Mouse (Mus musculus) intestine, embryonic 14.5 days (tissue): Measurements from ENCODE around the gene Capn9. TPM values are rescaled to one million over a fixed set of nuclear protein-coding genes. Genes with fewer than 3 reads are reported as not detected.

Source experiments
- ATAC-seq: fragments of 200-750 bp; cut with Nextera tagmentation; replicated peaks from 2 replicates; pipeline ENCODE4 v1.8.0; 2017; ENCODE audit warnings: low read depth, moderate number of reproducible peaks, moderate TSS enrichment, moderate library complexity; ENCODE audit not compliant: low FRiP score, low TSS enrichment
- DNase-seq: peaks from one replicate; pipeline ENCODE4 v3.0.0-alpha.2; 2018; ENCODE audit warnings: low spot score
- H3K27ac ChIP-seq: fragments of 300-500 bp; sonication (generic); 2 replicates; pipeline ENCODE4 v1.5.1; 2014; ENCODE audit warnings: low read depth, mild to moderate bottlenecking, control low read depth
- H3K27me3 ChIP-seq: fragments of 300-500 bp; sonication (generic); replicated peaks from 2 replicates; pipeline ENCODE4 v1.6.1; 2014; ENCODE audit warnings: low read length, control low read depth; ENCODE audit not compliant: control insufficient read depth, insufficient read depth
- H3K36me3 ChIP-seq: fragments of 300-500 bp; sonication (generic); 2 replicates; pipeline ENCODE4 v1.6.1; 2014; ENCODE audit warnings: low read length, control low read depth; ENCODE audit not compliant: control insufficient read depth, insufficient read depth
- H3K4me1 ChIP-seq: fragments of 300-500 bp; sonication (generic); replicated peaks from 2 replicates; pipeline ENCODE4 v1.6.1; 2014; ENCODE audit warnings: low read length, control low read depth, mixed read lengths; ENCODE audit not compliant: control insufficient read depth, insufficient read depth
- H3K4me2 ChIP-seq: fragments of 300-500 bp; sonication (generic); 2 replicates; pipeline ENCODE4 v1.6.1; 2014; ENCODE audit warnings: low read length
- H3K4me3 ChIP-seq: fragments of 300-500 bp; sonication (generic); 2 replicates; pipeline ENCODE4 v1.5.1; 2014; ENCODE audit warnings: low read depth, low read length, control low read depth, mixed read lengths
- H3K9ac ChIP-seq: fragments of 300-500 bp; sonication (generic); 2 replicates; pipeline ENCODE4 v1.6.1; 2014; ENCODE audit warnings: mild to moderate bottlenecking, low read length
- H3K9me3 ChIP-seq: fragments of 300-500 bp; sonication (generic); 2 replicates; pipeline ENCODE4 v1.6.1; 2016; ENCODE audit warnings: low read length, control low read depth; ENCODE audit not compliant: control insufficient read depth
- WGBS: fragments of 180-500 bp; shearing (Covaris S2); extraction: QIAGEN DNeasy Blood & Tissue Kit; methylation state at CpG from one replicate; pipeline ENCODE4 v1.1.7; 2014; 5-methylcytosine and 5-hydroxymethylcytosine counted together
- polyA plus RNA-seq: library from polyadenylated mRNA; unstranded; fragments of >200 nt; fragmentation: Nextera tagmentation; extraction: Ambion mirVana; gene quantifications from 2 replicates; pipeline ENCODE4 v1.2.1, GENCODE M21; 2014

Gene Capn9
- polyA plus RNA-seq, 1 experiment from 2014 or later: 0.15 TPM

- no peaks in the 10 kb centered on the region for H3K27me3 ChIP-seq
- no peak overlapping the region for H3K4me2 ChIP-seq
- no peak overlapping the region for H3K9ac ChIP-seq
- no peaks in the 10 kb centered on the region for H3K9me3 ChIP-seq
- H3K4me1 ChIP-seq: no peaks in the 10 kb centered on the region; the same call in 1 of the 2 replicates
- ATAC-seq (no peak), DNase-seq (no peak)
- H3K4me3 ChIP-seq: no peak overlapping the region
- no peak overlapping the region for H3K27ac ChIP-seq
- 54% methylated on average over 1 of the region's 1 CpGs for WGBS
- no peaks in the 10 kb centered on the region for H3K36me3 ChIP-seq
These were observed 840 bp downstream of the Capn9 start for GRCm38 (mm10) chr8:124576751-124577150.

- Histone ChIP-seq H3K9me3 (no peaks in the 10 kb centered on the region), H3K36me3 (no peaks in the 10 kb centered on the region), H3K27me3 (no peaks in the 10 kb centered on the region), H3K4me2 (no peak overlapping the region), H3K27ac (no peak overlapping the region), H3K4me1 (peaks cover 4% of the 10 kb centered on the region; the same call in 1 of the 2 replicates), H3K9ac (no peak overlapping the region), H3K4me3 (no peak overlapping the region)
- ATAC-seq (peak; percentile 68), DNase-seq (no peak)
- 53% methylated on average over 3 of the region's 3 CpGs for WGBS
These were observed 10.0 kb downstream of the Capn9 start for GRCm38 (mm10) chr8:124585718-124586425.

GRCm38 (mm10) chr8:124586556-124586955 is 10.6 kb downstream of the Capn9 start:
- DNase-seq: no peak
- H3K9ac ChIP-seq: no peak overlapping the region
- no peaks in the 10 kb centered on the region for H3K9me3 ChIP-seq
- no peak overlapping the region for H3K4me3 ChIP-seq
- no peaks in the 10 kb centered on the region for H3K27me3 ChIP-seq
- no peak overlapping the region for H3K4me2 ChIP-seq
- peaks cover 4% of the 10 kb centered on the region; the same call in 1 of the 2 replicates for H3K4me1 ChIP-seq
- no peak overlapping the region for H3K27ac ChIP-seq
- no peaks in the 10 kb centered on the region for H3K36me3 ChIP-seq
- WGBS: 85% methylated on average over 2 of the region's 2 CpGs
- no peak for ATAC-seq

- no peak for DNase-seq
- WGBS: 72% methylated on average over 4 of the region's 4 CpGs
- no peak for ATAC-seq
- no peaks in the 10 kb centered on the region for H3K9me3 ChIP-seq
- H3K4me1 ChIP-seq: peaks cover 4% of the 10 kb centered on the region; the same call in 1 of the 2 replicates
- H3K4me3 ChIP-seq: no peak overlapping the region
- H3K36me3 ChIP-seq: no peaks in the 10 kb centered on the region
- no peak overlapping the region for H3K9ac ChIP-seq
- no peaks in the 10 kb centered on the region for H3K27me3 ChIP-seq
- H3K4me2 ChIP-seq: no peak overlapping the region
- no peak overlapping the region for H3K27ac ChIP-seq
These were observed 13.5 kb downstream of the Capn9 start for GRCm38 (mm10) chr8:124589393-124589792.

- H3K4me2 ChIP-seq: no peak overlapping the region
- H3K9ac ChIP-seq: no peak overlapping the region
- H3K4me1 ChIP-seq: no peaks in the 10 kb centered on the region
- DNase-seq (no peak), ATAC-seq (no peak)
- no peaks in the 10 kb centered on the region for H3K9me3 ChIP-seq
- H3K36me3 ChIP-seq: no peaks in the 10 kb centered on the region
- H3K4me3 ChIP-seq: no peak overlapping the region
- 71% methylated on average over 5 of the region's 5 CpGs for WGBS
- no peak overlapping the region for H3K27ac ChIP-seq
- H3K27me3 ChIP-seq: no peaks in the 10 kb centered on the region
These were observed 28.2 kb downstream of the Capn9 start for GRCm38 (mm10) chr8:124604066-124604465.

- H3K4me2 ChIP-seq: no peak overlapping the region
- H3K4me1 ChIP-seq: no peaks in the 10 kb centered on the region
- H3K4me3 ChIP-seq: no peak overlapping the region
- H3K9ac ChIP-seq: no peak overlapping the region
- H3K27me3 ChIP-seq: no peaks in the 10 kb centered on the region
- no peaks in the 10 kb centered on the region for H3K9me3 ChIP-seq
- no peak overlapping the region for H3K27ac ChIP-seq
- H3K36me3 ChIP-seq: no peaks in the 10 kb centered on the region
- no peak for DNase-seq
- no peak for ATAC-seq
- WGBS: 71% methylated on average over 13 of the region's 13 CpGs
These were observed 32.5 kb downstream of the Capn9 start for GRCm38 (mm10) chr8:124608239-124608971.

GRCm38 (mm10) chr8:124608972-124609353 is 33.1 kb downstream of the Capn9 start:
- H3K27ac ChIP-seq: no peak overlapping the region
- H3K9me3 ChIP-seq: no peaks in the 10 kb centered on the region
- no peak overlapping the region for H3K4me3 ChIP-seq
- no peaks in the 10 kb centered on the region for H3K4me1 ChIP-seq
- H3K27me3 ChIP-seq: no peaks in the 10 kb centered on the region
- H3K36me3 ChIP-seq: no peaks in the 10 kb centered on the region
- H3K4me2 ChIP-seq: no peak overlapping the region
- 70% methylated on average over 9 of the region's 9 CpGs for WGBS
- ATAC-seq: no peak
- H3K9ac ChIP-seq: no peak overlapping the region
- DNase-seq: no peak

GRCm38 (mm10) chr8:124614325-124614724 is 38.4 kb downstream of the Capn9 start:
- Histone ChIP-seq H3K4me3 (no peak overlapping the region), H3K9ac (no peak overlapping the region), H3K9me3 (no peaks in the 10 kb centered on the region), H3K36me3 (no peaks in the 10 kb centered on the region), H3K4me2 (no peak overlapping the region), H3K27me3 (0 out of 2 replicates have a peak, but pooled peaks cover 5% of the 10 kb centered on the region), H3K27ac (no peak overlapping the region), H3K4me1 (no peaks in the 10 kb centered on the region)
- DNase-seq: no peak
- WGBS: 73% methylated on average over 5 of the region's 6 CpGs
- no peak for ATAC-seq
